Mouse (Mus musculus): ENCODE measurements around the gene Glrx5.
A peak's percentile ranks its signal among the peaks of the same experiment; 100 is the strongest.

Gene Glrx5

DNA sequence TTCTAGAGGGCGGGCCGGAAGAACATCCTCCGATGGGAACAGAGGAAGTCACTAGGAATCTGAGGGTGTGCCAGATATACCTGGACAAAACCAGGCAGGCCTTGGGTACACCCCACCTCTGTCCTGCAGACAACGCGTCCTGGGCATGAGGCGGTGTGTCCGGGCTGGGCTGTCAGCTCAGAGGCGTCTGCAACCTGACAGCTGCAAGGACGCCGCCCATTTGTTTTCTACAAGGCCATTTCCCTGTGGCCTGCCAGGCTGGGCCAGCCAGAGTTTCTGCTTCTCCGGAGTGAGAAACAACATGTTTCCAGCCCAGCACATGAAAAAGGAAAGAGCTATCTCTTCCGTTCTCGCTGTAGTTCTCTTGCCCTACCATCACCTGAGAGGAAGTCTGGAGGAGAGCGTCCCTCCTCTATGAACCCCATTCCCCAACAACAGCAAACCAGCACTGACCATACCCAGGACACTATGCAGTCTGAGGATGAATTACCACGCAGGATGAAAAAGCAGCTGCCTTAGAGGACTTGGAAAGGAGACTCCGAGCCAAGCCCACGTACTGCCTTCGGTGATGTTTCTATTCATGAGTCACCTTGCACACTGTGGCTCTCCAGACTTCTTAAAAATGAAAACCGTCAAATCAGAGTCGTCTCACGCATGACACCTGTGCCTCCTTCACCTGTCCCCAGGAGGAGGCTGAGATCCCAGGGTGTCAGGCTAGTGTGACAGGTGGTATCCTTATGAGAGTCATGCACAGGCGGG, 27.4 kb upstream of the Glrx5 start:
- DNase-seq, result no peak

DNA sequence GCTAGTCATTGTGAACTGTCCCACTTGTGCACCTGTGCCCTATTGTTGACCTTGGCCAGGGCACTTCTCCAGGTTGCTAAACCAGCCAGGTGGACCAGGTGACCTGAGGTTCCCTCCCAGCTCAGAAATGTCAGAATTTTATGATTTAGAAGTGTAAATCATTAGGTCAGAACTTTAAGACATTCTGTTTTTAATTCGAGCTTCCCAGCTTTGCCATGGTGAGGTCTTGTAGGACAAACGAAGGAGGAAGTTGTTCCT, 26.8 kb upstream of the Glrx5 start:
- DNase-seq, result peak; percentile 57

DNA sequence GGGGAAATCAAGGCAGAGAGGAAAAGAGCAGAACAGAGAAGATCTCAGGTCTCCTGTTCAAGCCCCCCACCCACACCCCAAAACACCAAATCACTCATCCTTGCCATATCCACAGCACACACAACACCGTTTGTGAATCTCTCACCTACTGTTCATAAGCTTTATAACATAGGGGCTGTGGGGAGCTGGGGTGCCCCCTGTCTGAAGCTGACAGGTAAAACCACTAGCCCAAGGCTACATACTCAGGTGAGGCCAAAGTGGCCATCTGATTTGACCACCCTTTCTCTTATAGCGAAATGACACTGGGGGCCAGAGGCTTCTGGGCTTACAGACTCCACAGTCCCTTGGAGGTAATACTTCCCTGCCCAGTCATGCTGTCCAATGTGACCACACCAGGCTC, 24.3 kb upstream of the Glrx5 start:
- no peak for DNase-seq

DNA sequence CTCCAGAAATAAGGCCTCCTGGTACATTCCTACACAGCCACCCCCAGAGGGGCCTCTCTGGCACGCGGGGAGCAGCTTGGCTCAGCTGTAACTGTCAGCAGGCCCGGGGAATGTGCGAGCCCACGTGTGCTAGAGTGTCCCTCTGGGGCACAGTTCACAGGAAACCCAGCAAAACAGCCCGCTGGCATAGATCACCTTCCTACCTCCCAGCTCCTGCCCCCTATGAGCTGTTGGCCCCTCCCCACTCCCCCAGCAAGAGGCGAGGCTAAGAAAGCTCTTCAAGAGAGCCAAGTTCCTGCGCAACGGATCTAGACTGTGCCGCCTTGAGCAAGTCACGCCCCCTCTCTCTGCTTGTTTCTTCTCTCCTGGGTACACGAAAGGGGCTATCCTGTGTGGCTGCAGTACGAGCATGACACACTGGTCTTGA, 23.7 kb upstream of the Glrx5 start:
- DNase-seq, result peak; percentile 92

DNA sequence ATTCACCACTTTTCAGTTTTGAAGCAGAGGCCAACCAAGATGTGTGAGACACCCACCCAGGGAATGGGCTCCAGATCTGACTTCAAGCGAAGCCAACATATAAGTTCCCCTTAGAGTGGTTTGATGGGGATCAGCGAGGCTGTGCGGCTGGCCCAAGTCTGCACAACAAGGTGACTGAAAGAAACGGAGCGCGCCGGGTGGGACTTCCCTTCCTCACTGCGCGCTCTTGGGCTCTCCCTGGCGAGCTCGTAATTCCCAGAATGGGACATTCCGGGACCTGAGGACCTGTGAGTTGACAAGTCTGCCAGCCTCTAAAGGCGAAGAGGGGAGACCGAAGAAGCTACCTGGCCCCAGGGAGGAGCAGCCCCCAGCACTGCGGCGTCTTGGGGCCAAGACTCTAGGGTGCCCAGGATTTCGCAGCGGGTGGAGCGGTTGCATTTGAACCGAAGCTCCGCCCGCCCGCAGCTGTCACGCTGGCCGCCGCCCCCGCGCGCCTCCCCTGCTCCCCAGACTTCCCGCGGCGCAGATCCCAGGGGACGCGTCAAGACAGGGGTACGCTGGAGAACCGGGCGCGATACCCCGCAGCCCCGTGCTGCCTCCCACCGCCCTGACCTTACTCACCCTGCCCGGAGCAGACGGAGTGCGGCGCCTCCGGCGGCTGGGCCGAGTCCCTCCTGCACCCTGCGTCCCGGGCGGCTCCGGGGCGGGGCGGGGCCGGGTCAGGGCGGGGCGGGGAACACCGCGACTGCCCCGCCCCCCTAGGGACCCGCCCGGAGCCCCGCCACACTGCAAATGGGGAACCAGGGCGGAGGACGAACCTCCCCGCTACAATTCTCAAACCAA, 22.9 kb upstream of the Glrx5 start, which contains the start of gene Syne3:
TSS of gene Syne3 (minus strand) at position 440 of the 843 bp plus-strand sequence.
- peak; percentile 82 for DNase-seq

DNA sequence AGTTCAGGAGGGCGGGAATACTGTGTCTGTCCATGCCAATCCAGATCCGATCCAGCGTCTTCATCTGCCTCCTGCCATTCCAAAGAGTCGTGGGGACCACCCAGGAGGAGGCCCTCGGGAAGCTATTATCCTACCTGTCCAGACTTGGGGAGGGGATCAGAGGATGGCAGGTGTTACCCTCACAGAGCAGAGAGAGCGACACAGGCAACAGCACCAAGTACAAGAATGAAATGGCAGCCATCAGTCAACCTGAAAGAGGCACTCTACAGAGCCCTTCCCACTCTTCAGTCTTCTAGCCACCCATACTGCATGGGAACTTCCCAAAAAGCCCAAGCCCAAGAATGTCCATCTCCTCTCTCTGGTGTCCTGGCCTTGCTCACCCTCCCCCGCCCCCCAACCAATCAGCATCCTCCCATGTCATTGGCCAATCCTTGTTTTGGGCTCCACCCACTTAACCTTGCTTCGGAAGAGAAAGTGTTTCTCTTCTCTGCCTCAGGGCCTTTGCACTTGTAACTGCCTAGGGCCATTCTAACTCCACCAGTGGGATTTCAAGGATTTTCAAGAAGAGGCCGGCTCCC, 22.2 kb upstream of the Glrx5 start:
- DNase-seq, result no peak

DNA sequence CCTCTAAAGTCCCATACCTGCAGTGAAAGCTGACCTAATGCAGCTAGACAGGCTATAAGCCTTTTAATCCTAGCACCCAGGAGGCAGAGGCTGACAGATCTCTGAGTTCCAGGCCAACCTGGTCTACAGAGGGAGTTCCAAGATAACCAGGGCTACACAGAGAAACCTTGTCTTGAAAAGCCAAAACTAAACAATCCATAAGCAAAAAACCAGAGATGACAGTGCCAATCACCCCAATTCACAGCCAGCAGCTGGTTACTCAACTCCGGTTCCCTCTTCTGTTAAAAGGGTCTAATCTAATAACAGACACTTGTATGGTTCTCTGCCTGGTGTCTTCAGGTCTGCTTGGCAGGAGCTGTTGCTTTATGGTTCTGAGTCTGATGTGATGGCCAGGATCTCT, 20.9 kb upstream of the Glrx5 start:
- no peak for DNase-seq

DNA sequence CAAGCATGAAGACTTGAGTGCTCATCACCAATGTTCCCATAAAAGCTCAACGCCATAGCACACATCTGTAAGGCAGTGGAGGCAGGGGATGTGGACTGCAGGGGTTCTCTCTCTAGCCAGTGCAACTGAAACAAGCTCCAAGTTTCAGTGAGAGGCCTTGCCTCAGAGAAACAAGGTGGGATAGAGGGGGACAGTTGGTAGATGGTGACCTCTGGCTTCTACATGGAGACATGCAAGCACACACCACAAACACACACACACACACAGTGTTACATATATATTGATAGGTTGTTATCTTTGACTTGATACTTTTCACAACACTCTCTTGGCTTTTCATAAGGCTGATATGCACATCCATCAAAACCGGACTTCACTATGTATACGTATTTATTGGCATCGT, 20.2 kb upstream of the Glrx5 start:
- no peak for DNase-seq

DNA sequence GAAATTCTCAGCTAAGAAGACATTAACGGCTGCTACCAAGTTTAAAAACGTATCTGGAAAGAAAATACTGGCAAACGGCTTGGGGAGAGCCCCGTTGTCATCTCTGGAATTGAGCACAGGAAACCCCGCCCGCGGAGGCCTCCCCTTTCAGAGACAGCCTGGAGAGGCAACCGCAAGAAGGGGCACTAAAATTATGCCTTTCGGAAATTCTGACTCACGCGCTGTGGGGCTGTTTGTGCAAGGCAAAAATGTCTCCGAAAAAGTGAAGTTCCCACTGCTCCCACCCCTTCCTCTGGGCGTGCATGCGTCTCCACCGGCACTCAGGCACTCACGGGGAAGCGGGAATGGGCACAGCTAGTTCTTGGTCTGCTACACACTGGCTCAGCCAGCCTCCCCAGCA, 19.4 kb upstream of the Glrx5 start:
- peak; percentile 78 for DNase-seq

DNA sequence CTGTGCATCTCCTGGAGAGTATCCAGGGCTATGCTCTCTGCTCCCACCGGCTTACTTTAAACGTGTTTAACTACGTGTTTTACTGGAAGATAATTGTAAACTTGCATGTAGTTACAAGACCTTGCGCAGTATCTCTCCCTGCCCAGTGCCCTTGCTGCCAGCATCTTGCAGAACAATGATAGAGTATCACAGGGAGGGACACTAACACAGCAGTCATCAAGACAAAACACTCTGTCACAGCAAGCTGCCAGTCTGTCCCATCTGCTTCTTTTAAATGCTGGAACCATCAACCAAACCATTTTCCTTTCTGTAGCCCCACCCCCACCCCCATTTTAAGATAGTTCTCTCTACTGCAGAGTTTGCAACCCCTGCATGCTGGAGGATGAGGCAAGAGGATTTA, 16.3 kb upstream of the Glrx5 start:
- DNase-seq, result no peak

DNA sequence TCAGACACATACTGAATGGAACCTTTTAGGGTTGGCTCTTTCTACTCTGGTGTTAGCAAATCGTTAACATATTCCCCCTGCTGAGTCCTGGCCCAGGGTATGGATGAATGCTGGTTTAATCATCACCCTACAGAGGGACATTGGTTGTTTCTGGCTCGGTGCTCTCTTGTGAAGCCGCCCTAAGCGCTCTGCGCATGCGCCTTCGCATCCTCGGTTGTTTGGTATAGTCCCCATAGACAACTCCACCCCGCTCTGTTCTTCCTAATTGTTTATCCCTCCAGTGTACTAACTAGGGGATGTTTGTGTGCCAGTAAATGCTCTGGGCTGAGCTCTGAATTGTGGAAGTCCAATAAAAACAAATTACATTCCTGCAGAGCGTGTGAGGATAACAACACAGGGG, 15.8 kb upstream of the Glrx5 start:
- DNase-seq, result peak; percentile 84

DNA sequence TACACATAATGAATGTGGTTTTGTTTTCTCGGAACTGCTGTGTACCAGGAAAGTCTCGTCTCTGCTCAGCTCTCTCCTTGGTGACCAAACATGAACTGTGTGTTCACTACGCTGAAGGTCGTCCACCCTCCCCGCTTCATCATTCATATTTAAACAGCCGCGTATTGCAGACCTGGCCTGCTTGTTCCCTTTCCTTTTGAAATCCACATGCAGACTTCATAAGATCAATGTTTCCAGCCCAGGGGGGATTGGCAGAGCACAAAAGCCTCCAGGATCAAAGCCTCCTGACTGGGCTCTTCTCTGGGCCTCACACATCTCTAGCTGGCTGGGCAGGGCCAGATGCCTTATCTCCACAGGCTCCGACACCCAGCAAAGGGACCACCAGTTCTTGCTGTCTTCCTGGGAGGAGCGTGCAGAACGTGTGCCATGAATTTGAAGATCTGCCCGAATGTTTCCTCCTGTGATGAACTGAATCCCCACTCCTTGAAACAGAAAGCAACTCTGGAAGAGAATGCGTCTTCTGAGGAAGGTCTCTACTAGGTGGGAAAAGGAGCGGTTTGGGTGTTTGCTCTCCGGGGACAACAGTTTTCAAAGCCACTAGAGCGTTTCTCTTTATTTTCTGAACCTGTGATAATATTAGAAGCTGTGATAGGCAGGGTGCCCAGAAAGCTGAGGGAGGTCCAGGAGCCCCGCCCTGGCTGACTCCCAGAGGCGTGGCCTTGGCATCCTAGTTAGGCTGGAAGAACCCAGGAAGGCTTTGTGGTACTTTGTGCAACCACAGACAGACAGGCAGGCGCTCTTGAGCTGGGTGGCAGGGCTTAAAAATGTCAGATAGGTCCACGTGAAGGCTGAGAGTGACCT, 12.9 kb upstream of the Glrx5 start:
- DNase-seq, result no peak

DNA sequence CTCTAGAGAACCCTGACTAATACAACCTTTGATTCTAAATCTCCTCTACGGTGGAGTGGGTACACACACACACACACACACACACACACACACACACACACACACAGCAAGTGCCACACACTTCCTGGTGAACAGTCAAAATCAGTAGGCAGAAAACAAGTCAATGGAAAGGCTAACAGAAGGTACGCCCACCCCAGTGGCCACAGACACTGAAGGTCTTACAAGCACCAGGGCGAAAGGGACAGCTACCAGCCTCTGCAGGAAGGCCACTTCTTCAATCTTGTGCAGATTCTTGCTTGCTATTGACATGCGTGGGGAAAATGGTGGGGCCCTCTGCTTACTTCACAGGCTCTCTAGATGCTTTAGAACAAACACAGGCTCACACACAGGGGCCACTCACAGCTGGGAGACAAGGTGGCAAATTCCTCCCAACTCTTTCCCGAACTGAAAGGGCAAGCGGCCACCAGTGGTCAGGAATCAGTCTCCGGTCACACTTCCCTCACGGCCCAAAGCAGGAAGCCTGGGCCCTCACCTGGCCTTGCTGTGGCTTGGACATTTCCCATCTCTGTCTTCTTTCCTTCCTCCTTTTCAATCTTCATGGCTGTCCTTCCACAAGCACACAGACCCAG, 10.9 kb upstream of the Glrx5 start:
- DNase-seq, result no peak

DNA sequence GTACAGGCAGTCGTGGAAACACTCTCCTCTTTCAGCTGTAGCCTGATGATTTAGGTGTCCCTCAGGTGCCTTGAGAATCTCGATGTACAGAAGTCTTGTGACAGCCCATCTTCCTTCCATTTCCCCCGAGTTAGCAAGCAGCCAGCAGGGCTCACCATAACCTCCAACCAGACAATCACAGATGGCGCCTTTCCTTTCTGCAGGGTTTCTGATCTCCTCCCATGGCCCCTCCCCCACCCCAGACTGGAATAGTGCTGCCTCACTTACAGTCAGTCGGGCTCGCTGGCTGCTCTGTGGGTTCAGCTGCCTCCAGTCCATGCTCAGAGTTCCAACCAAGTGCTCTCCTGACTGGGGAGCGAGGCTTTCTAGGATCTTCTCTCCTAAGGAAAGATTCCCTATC, 10.3 kb upstream of the Glrx5 start:
- DNase-seq, result no peak

DNA sequence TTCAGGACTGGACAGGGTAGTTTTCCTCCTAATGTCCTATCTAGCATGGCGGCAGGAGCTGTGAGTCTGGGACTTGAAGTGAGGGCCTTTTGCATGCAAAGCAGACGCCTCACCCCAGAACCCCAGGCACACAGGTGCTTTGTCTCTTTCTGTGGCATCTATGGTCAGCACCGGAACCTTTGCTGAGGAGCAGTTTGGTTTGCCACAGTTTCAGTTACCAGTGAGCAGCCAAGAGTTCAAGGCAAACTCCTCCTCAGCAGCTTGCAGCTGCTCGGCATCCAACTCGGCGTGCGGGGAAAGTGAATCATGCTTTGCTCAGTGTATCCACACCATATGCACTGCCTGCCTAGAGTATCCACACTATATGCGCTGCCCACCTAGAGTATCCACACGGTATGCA, 9.7 kb upstream of the Glrx5 start:
- no peak for DNase-seq

DNA sequence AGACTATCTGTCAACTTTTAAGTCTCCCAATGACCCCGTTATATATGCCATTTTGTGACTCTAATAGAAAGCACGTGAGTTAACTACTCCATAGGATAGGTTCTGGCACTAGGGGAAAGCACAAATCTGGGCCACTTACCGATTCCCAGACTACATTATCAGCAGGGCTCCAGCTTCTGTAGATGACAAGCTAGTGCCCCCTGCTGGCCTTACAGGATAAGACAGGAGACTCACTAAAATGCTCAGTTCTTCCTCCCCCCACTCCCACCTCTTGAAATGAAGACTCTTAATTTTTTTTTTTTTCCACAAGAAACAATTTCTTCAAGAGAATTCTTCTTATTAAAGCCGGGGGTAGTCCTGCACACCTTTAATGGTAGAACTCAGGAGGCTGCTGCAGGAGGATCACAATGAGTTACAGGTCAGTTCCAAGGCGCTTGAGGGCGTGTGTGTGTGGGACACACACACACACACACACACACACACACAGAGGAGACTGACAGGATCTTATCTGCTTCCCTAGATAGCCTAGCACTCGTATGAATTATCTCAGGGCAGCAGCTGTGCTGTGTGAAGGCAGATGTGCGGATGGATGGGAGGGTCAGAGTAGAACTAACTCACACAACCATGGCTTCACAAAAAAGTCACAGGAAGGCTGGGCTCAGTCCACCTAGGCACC, 7.1 kb upstream of the Glrx5 start:
- DNase-seq, result no peak

DNA sequence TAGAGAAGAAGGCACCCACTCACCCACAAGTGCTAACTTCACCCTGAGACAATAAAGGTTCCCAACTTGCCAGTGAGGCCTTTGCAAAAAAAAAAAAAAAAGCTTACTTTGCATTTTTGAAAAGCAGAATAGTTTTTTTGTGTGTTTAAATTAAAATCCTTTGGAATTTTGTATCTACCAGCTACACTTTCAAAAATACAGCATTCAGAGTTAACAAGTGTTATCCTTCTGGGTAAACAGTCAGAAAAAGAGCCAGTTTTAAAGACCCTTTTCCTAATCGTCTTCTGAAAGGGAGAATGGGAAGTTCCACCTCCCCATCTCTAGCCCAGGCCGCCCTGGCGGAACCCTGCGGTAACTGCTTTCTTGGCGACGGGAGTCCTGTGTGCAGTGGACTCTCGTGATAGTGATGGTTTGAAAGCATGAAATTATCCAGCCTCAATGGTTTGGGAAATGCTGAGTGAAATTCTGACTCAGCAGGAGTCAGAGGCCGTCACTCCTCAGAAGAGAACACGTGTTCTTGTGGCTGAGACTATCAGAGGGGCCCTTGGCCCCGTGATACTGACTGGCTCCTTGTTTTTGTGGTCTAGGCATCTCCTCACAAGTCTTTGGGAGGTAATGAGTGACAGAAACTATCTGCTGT, 6.4 kb upstream of the Glrx5 start:
- no peak for DNase-seq

DNA sequence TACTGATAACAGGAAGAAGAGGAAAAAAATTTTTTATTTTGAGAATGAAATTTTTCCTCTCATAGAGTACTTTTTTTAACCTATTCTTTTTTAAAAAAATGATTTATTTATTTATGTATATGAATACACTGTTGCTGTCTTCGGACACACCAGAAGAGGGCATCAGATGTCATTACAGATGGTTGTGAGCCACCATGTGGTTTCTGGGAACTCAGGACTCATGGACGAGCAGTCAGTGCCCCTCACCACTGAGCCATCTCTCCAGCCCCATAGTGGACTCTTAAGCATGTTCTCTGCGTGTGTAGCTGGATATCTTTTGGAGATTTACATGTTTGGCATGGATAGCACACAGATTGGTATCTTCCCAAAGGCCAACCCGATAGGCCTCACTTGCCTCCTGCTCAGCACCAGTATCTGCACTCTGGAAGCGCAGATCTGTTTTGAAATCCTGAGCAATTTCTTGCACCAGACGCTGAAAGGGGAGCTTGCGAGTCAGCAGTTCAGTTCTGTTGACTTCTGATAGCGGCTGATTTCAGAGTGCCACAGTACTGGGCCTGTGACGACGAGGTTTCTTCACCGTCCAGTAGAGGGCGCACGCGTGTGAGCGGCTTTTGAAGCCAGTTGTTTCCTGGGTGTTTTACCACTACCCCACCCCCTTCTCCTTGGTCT, 5.0 kb upstream of the Glrx5 start:
- DNase-seq, result peak; percentile 77

DNA sequence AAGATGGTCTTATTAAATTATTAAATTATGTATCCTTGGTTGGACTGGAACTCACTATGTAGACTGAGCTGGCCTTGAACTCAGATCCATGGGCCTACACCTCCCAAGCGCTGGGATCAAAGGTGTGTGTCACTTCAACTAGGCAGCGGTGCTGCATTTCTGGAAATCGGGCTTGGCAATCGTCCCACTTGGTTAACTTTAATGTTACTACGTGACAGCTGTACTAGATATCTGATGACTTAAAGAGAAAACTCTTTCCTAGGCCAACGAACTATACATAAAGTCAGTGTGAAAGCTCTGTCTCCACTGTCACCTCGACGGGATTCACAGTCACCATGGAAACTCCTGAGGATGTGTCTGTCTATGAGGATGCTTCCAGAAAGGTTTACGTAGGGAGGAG, 2.6 kb upstream of the Glrx5 start:
- DNase-seq, result no peak

DNA sequence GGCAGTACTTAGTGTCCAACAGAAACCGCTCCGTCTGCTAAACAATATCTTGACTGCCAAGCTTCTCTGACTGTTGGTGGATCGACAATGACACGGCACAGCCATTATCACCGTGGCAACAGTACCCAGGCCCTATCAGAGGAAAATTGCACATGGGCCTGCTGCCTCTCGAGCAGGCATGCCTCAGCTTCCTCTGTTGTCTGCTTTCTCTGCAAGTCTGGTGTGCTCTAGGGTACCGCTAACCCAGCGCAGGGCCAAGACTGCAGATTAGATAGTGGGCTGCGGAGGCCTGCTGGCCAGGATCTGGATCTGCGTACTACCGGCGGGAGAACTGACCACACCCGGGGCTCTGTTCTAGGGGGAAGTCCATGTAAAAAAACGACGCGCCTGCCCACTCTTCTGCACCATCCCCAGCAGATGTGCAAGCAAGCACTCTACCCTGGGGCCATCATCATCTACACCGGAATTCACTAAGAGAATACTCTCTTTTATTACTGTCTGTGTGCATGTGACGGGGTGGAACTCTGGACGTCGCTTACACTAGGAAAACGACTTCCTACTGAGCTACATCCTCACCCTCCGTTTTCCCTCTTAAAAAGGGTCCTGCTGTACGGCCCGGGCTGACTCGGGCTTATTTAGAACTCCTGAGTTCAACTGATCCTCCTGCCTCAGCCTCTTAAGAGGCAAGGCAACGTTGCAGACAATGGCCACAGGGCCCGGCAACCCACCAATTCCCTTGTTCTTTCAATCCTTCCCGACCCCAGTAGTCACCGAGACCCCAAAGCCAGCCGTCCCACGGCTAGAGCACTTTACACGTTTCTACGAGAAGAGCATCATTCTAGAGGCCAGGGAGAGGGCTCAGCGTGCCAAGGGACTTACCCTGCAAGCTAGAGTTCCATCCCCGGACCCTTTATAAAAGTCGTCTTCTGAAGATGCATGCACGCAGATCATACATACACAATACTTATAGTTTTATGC, 1.1 kb upstream of the Glrx5 start:
- DNase-seq, result no peak

Measured in kidney, adult 11 months (tissue).